Mouse (Mus musculus) olfactory bulb, adult 2 months (tissue): Measurements from ENCODE around the gene 4921539E11Rik. TPM values are rescaled to one million over a fixed set of nuclear protein-coding genes. Genes with fewer than 3 reads are reported as not detected.

Source experiments
- H3K27ac ChIP-seq: fragments of 200-500 bp; 2 replicates; pipeline ENCODE4 v1.5.1; 2012; ENCODE audit warnings: low read depth, low read length; ENCODE audit not compliant: insufficient read depth
- H3K4me1 ChIP-seq: fragments of 200-500 bp; 2 replicates; pipeline ENCODE4 v1.6.1; 2012; ENCODE audit warnings: low read length; ENCODE audit not compliant: control insufficient read depth, insufficient read depth
- H3K4me3 ChIP-seq: fragments of 200-500 bp; 2 replicates; pipeline ENCODE4 v1.5.1; 2012; ENCODE audit warnings: mild to moderate bottlenecking, low read depth, low read length, moderate library complexity; ENCODE audit not compliant: insufficient read depth
- CTCF ChIP-seq: fragments of 200-500 bp; IDR thresholded peaks from 2 replicates; pipeline ENCODE4 v1.5.1; 2012; ENCODE audit warnings: low read depth, mild to moderate bottlenecking, low read length, moderate library complexity; ENCODE audit not compliant: insufficient read depth
- POLR2A ChIP-seq: fragments of 200-500 bp; IDR thresholded peaks from 2 replicates; pipeline ENCODE4 v1.6.1; 2012; ENCODE audit warnings: mild to moderate bottlenecking, low read depth, low read length, moderate library complexity; ENCODE audit not compliant: insufficient read depth
- WGBS: fragments of 180-500 bp; shearing (Covaris S2); methylation state at CpG from one replicate; pipeline ENCODE4 v1.1.7; 2018; 5-methylcytosine and 5-hydroxymethylcytosine counted together
- polyA plus RNA-seq: library from polyadenylated mRNA; stranded (reverse); fragments of >200 nt; gene quantifications from 2 replicates; pipeline ENCODE4 v1.2.4, GENCODE M21; 2012; ENCODE audit warnings: low replicate concordance; ENCODE audit not compliant: missing spikeins, insufficient read depth, insufficient read length

4921539E11Rik gene
- polyA plus RNA-seq, 1 experiment, result not detected

DNA sequence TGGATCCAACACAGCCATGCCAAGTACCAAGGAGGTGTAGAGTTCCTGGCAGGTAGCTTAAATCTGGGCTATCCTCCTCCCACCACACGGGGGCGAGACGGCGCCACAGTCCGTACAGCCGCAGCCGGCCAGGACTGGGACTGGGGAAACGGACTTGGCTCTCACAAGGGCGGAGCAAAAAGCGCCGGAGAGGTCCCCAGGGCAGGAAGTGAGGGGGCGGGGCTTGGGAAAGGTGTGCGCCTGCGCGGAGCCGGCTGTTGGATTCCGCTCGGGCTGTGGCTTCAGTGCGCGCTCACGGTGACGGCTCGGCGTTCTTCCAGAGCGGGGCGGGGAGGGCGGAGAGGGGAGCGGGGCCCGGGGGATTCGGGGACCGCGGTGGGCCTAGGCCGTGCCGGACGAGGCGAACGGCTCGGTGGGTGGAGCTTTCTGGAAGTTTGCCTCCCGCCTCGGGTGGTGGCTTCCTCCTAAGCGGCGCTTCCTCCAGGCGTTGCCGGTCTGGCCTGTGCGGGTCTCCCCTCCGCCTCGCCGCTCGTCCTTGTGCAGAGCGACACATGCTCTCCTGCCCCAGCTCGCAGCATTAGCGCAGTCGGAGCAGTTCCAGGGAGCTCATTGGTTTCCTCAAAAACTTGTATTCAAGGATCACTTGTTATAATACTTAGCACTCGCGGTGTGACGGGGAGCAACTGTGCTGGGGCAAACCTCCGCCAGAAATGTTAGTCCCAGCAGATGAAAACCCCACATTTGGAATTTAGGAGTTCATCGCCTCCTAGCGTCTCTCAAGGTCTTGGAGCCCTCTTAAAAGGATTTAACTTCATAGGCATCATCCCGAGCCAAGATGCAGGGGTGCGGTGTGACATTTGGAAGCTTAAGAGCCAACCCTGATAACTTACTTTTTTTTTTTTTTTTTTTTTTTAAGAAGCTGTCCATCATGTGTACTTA lies 23.2 kb upstream of the 4921539E11Rik start, which contains the start of gene Oma1:
Gene Oma1, plus strand, starts transcription at position 226 of the 939 bp plus-strand sequence.
- Histone ChIP-seq H3K4me1 (no peaks in the 10 kb centered on the region), H3K27ac (peak within 1 kb of the TSS; percentile 92), H3K4me3 (peak within 1 kb of the TSS; percentile 79)
- WGBS, result 1% methylated on average over 61 of the region's 61 CpGs
- peak; percentile 46; the same call in 1 of the 2 replicates for TF ChIP-seq POLR2A
- peak; percentile 71 for TF ChIP-seq CTCF

DNA sequence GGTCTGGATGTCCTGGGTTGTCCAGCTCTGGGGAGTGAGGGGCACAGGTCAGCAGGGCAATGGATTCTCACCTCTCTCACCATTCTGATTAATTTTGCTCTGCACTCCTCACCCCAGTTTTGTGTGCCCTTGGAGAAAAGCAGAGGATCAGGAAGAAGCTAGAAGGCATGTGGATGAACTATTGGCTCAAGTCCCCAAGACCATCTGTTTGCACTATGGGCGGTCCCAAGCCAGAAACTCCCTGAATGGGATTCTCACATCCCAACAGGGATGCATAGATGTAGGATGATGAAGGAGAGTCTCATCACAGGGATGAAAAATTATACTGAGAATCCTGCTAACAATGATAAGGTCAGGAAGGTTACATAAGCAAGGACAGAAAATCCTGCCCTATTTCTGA lies 13.2 kb upstream of the 4921539E11Rik start:
- 92% methylated on average over 1 of the region's 1 CpGs for WGBS
- Histone ChIP-seq H3K27ac (no peak overlapping the region), H3K4me1 (peaks cover 4% of the 10 kb centered on the region), H3K4me3 (no peak overlapping the region)
- TF ChIP-seq CTCF, result no peak
- no peak for TF ChIP-seq POLR2A

- TF ChIP-seq CTCF (no peak), POLR2A (no peak)
- H3K4me3 ChIP-seq, result 0 out of 2 replicates have a peak overlapping the region, but pooled peaks have one; percentile 18
- peaks cover 4% of the 10 kb centered on the region for H3K4me1 ChIP-seq
- H3K27ac ChIP-seq, result no peak overlapping the region
- 23% methylated on average over 10 of the region's 10 CpGs for WGBS
Measured at GRCm38 (mm10) chr4:103299342-103299741, 8.7 kb upstream of the 4921539E11Rik start.

DNA sequence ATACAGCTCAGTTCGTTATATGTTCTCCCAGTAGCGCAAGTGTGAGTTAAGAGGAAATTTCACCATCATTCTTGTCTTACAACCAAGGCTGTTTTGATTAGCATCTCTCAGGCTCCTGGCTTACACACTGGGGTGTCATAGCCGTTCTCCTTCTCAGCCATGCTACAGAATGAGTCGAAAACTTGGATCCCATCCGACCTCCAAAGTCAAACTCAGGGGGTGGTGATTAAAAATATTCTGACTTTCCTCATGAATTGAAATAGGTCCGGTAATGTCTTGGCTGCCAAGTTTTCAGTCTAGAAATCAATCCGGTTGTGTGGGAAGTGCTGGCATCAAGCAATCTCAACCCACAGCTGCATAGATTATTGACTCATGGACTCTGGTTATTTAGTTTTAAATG lies 2.3 kb downstream of the 4921539E11Rik start:
- Histone ChIP-seq H3K4me3 (no peak overlapping the region), H3K27ac (no peak overlapping the region), H3K4me1 (no peaks in the 10 kb centered on the region)
- TF ChIP-seq POLR2A (no peak), CTCF (no peak)
- 66% methylated on average over 7 of the region's 7 CpGs for WGBS

DNA sequence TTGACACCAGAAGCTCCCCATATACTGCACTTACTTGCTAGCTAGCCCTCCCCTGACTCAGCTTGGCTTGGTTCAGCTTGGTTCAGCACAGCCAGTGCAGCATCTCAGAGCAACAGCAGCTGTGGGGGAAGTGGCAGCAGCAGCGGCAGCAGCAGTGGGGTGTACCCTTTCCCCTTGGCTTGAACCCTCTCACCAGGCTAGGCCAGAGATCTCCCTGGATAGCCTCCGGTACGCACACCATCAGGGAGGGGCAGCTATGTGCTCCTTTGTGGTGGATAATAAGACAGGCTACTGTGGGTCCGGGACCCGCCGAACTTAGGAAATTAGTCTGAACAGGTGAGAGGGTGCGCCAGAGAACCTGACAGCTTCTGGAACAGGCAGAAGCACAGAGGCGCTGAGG lies 17.6 kb downstream of the 4921539E11Rik start:
- Histone ChIP-seq H3K4me3 (no peak overlapping the region), H3K4me1 (no peaks in the 10 kb centered on the region), H3K27ac (no peak overlapping the region)
- WGBS, result 73% methylated on average over 7 of the region's 8 CpGs
- TF ChIP-seq CTCF (no peak), POLR2A (no peak)

DNA sequence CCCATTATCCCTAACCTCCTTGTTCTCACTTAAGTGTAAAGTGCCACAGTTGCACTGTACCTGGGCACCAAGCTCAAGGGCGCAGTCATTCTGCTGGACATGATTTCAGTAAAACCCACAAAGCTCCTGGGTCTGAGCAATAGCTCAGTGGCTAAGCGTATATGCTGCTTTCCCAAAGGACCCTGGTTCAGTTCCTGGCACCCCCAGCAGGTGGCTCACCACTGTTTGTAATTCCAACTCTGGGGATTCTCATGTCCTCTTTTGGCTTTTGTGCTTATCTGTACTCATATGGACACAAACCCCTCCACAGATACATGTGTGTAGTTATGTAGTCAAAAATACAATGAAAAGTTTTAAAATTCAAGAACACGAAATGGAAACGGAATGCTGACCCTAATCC lies 21.3 kb downstream of the 4921539E11Rik start:
- H3K4me3 ChIP-seq, result no peak overlapping the region
- H3K4me1 ChIP-seq, result no peaks in the 10 kb centered on the region
- 96% methylated on average over 4 of the region's 4 CpGs for WGBS
- H3K27ac ChIP-seq, result no peak overlapping the region
- TF ChIP-seq POLR2A (no peak), CTCF (no peak)

DNA sequence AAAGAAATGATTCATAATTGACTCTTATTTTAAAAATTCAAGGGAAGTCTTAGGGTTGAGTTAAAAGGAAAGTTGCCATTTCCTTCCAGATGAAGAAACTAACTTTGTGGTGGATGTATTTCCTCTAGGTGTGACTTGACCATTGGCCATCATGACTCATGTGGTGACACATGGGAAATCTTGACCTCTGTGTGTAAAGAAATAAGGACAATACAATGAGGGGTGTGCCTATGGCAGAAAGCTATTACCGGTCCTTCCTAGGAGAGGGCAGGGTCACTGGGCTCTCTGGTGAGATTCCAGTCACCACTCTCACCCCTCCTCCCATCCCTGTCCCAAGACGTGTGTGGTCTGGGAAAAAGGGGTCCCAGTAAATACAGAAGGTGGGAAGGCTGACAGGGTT lies 25.5 kb downstream of the 4921539E11Rik start:
- WGBS, result 78% methylated on average over 2 of the region's 2 CpGs
- H3K4me1 ChIP-seq, result no peaks in the 10 kb centered on the region
- H3K4me3 ChIP-seq, result no peak overlapping the region
- TF ChIP-seq POLR2A (no peak), CTCF (no peak)
- no peak overlapping the region for H3K27ac ChIP-seq

DNA sequence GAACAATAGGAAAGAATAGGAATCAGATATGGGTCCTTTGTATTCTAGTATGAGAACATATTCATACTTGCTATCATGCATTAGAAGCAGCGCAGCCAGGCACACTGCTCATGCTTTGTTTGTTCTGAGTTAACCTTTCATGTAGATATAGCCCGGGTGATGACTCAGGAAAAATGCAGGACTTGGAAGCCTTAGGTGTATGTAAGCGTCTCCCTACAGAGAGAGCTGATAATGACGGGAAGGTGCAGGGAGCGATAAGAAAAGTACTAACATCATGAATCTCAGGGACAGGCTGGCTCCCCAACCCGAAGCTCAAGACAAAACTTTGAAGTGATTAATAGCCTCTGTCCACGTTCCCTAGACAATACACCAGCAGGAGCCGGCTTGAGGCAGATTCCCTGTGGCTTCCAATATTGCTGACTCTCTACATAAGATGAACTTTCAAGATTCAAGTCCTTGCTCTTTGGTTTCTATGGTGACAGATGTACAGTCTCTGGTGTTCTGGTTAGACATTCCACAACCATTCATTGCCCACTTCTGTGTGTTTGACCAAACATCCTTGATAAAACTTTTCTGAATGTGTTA lies 26.8 kb downstream of the 4921539E11Rik start:
- no peaks in the 10 kb centered on the region for H3K4me1 ChIP-seq
- H3K27ac ChIP-seq, result no peak overlapping the region
- no peak for TF ChIP-seq CTCF
- 65% methylated on average over 8 of the region's 8 CpGs for WGBS
- no peak overlapping the region for H3K4me3 ChIP-seq

GRCm38 (mm10) chr4:103263378-103263777 lies 27.3 kb downstream of the 4921539E11Rik start:
- TF ChIP-seq POLR2A (no peak), CTCF (no peak)
- WGBS, result 75% methylated on average over 5 of the region's 5 CpGs
- no peak overlapping the region for H3K4me3 ChIP-seq
- H3K27ac ChIP-seq, result no peak overlapping the region
- H3K4me1 ChIP-seq, result no peaks in the 10 kb centered on the region
